Mouse (Mus musculus) liver, embryonic 15.5 days (tissue): ENCODE data around the gene Bcam. TPM values are rescaled to one million over a fixed set of nuclear protein-coding genes. Genes with fewer than 3 reads are reported as not detected.

ENCODE experiments used
- ATAC-seq: fragments of 200-750 bp; cut with Nextera tagmentation; 2 replicates; pipeline ENCODE4 v1.8.0; 2017; ENCODE audit warnings: moderate number of reproducible peaks, mild to moderate bottlenecking, moderate library complexity; ENCODE audit not compliant: insufficient read depth
- H3K27ac ChIP-seq: fragments of 300-500 bp; sonication (generic); replicated peaks from 2 replicates; pipeline ENCODE4 v1.5.1; 2015; ENCODE audit warnings: mild to moderate bottlenecking, inconsistent platforms
- H3K27me3 ChIP-seq: fragments of 300-500 bp; sonication (generic); 2 replicates; pipeline ENCODE4 v1.6.1; 2015; ENCODE audit warnings: mild to moderate bottlenecking, inconsistent platforms
- H3K36me3 ChIP-seq: fragments of 300-500 bp; sonication (generic); replicated peaks from 2 replicates; pipeline ENCODE4 v1.6.1; 2015; ENCODE audit warnings: moderate library complexity, mild to moderate bottlenecking, inconsistent platforms
- H3K4me1 ChIP-seq: fragments of 300-500 bp; sonication (generic); replicated peaks from 2 replicates; pipeline ENCODE4 v1.6.1; 2015; ENCODE audit warnings: inconsistent platforms
- H3K4me2 ChIP-seq: fragments of 300-500 bp; sonication (generic); 2 replicates; pipeline ENCODE4 v1.6.1; 2015; ENCODE audit warnings: moderate library complexity, mild to moderate bottlenecking, inconsistent platforms
- H3K4me3 ChIP-seq: fragments of 300-500 bp; sonication (generic); replicated peaks from 2 replicates; pipeline ENCODE4 v1.5.1; 2015; ENCODE audit warnings: mild to moderate bottlenecking, inconsistent platforms
- H3K9ac ChIP-seq: fragments of 300-500 bp; sonication (generic); 2 replicates; pipeline ENCODE4 v1.6.1; 2015; ENCODE audit warnings: moderate library complexity, mild to moderate bottlenecking, inconsistent platforms
- H3K9me3 ChIP-seq: fragments of 300-500 bp; sonication (generic); replicated peaks from 2 replicates; pipeline ENCODE4 v1.6.1; 2016; ENCODE audit warnings: inconsistent platforms
- WGBS: fragments of 180-500 bp; shearing (Covaris S2); methylation state at CpG from one replicate; pipeline ENCODE4 v1.1.7; 2015; ENCODE audit warnings: mixed read lengths; ENCODE audit not compliant: insufficient replicate concordance; 5-methylcytosine and 5-hydroxymethylcytosine counted together
- polyA plus RNA-seq: library from polyadenylated mRNA; unstranded; fragments of >200 nt; fragmentation: Nextera tagmentation; extraction: Ambion mirVana; gene quantifications from 2 replicates; pipeline ENCODE4 v1.2.1, GENCODE M21; 2015

Gene Bcam
- polyA plus RNA-seq, 1 experiment from 2014 or later, result 10.3 TPM

- 48% methylated on average over 14 of the region's 14 CpGs for WGBS
- Histone ChIP-seq H3K9me3 (no peaks in the 10 kb centered on the region), H3K9ac (no peak overlapping the region), H3K36me3 (no peaks in the 10 kb centered on the region), H3K27ac (no peak overlapping the region; the same call in 1 of the 2 replicates), H3K4me1 (peaks cover 56% of the 10 kb centered on the region), H3K4me2 (no peak overlapping the region), H3K4me3 (no peak overlapping the region), H3K27me3 (no peaks in the 10 kb centered on the region; the same call in 1 of the 2 replicates)
- ATAC-seq, result no peak
These were observed 26.0 kb downstream of the Bcam start for GRCm38 (mm10) chr7:19744590-19745385.

GRCm38 (mm10) chr7:19743791-19744190 is 27.0 kb downstream of the Bcam start:
- WGBS, result 74% methylated on average over 6 of the region's 6 CpGs
- H3K4me1 ChIP-seq, result peaks cover 46% of the 10 kb centered on the region
- no peak overlapping the region for H3K4me2 ChIP-seq

GRCm38 (mm10) chr7:19742468-19742867 is 28.3 kb downstream of the Bcam start:
- H3K4me1 ChIP-seq, result peaks cover 43% of the 10 kb centered on the region

More at GRCm38 (mm10) chr7:19743791-19744190, 27.0 kb downstream of the Bcam start:
- Histone ChIP-seq H3K4me3 (no peak overlapping the region), H3K9me3 (no peaks in the 10 kb centered on the region), H3K27ac (no peak overlapping the region), H3K27me3 (no peaks in the 10 kb centered on the region; the same call in 1 of the 2 replicates), H3K9ac (no peak overlapping the region), H3K36me3 (no peaks in the 10 kb centered on the region)
- no peak for ATAC-seq

GRCm38 (mm10) chr7:19741329-19742031 is 29.3 kb downstream of the Bcam start:
- Histone ChIP-seq H3K9ac (no peak overlapping the region), H3K4me2 (no peak overlapping the region)

More at GRCm38 (mm10) chr7:19742468-19742867, 28.3 kb downstream of the Bcam start:
- Histone ChIP-seq H3K27me3 (no peaks in the 10 kb centered on the region), H3K4me3 (no peak overlapping the region), H3K9ac (no peak overlapping the region), H3K36me3 (peaks cover 4% of the 10 kb centered on the region; the same call in 1 of the 2 replicates), H3K27ac (no peak overlapping the region), H3K4me2 (no peak overlapping the region), H3K9me3 (no peaks in the 10 kb centered on the region)
- WGBS, result 58% methylated on average over 5 of the region's 5 CpGs
- no peak for ATAC-seq

GRCm38 (mm10) chr7:19740269-19740668 is 30.5 kb downstream of the Bcam start:
- Histone ChIP-seq H3K4me3 (no peak overlapping the region), H3K9me3 (no peaks in the 10 kb centered on the region), H3K4me2 (no peak overlapping the region), H3K27ac (no peak overlapping the region), H3K4me1 (peaks cover 52% of the 10 kb centered on the region), H3K36me3 (peaks cover 4% of the 10 kb centered on the region), H3K27me3 (no peaks in the 10 kb centered on the region), H3K9ac (no peak overlapping the region)
- no peak for ATAC-seq
- 60% methylated on average over 11 of the region's 11 CpGs for WGBS

More at GRCm38 (mm10) chr7:19741329-19742031, 29.3 kb downstream of the Bcam start:
- peak overlapping the region; percentile 2; the same call in 1 of the 2 replicates for H3K27ac ChIP-seq
- peaks cover 43% of the 10 kb centered on the region for H3K4me1 ChIP-seq
- WGBS, result 18% methylated on average over 8 of the region's 8 CpGs
- ATAC-seq, result no peak
- no peaks in the 10 kb centered on the region for H3K9me3 ChIP-seq
- no peaks in the 10 kb centered on the region for H3K27me3 ChIP-seq
- no peak overlapping the region for H3K4me3 ChIP-seq
- H3K36me3 ChIP-seq, result peaks cover 4% of the 10 kb centered on the region

GRCm38 (mm10) chr7:19738771-19739170 is 32.0 kb downstream of the Bcam start:
- no peaks in the 10 kb centered on the region for H3K9me3 ChIP-seq
- H3K4me2 ChIP-seq, result no peak overlapping the region
- no peak for ATAC-seq
- no peak overlapping the region for H3K27ac ChIP-seq
- peaks cover 4% of the 10 kb centered on the region for H3K36me3 ChIP-seq
- no peaks in the 10 kb centered on the region for H3K27me3 ChIP-seq
- peaks cover 47% of the 10 kb centered on the region for H3K4me1 ChIP-seq
- no peak overlapping the region for H3K9ac ChIP-seq
- no peak overlapping the region for H3K4me3 ChIP-seq
- WGBS, result 80% methylated on average over 3 of the region's 3 CpGs

- H3K4me3 ChIP-seq, result no peak overlapping the region; the same call in 1 of the 2 replicates
- H3K9ac ChIP-seq, result peak overlapping the region; percentile 10; the same call in 1 of the 2 replicates
- H3K36me3 ChIP-seq, result peaks cover 4% of the 10 kb centered on the region
- peak; percentile 84 for ATAC-seq
- peaks cover 39% of the 10 kb centered on the region for H3K4me1 ChIP-seq
- peak overlapping the region; percentile 83 for H3K27ac ChIP-seq
- WGBS, result 19% methylated on average over 16 of the region's 16 CpGs
- peak overlapping the region; percentile 59 for H3K4me2 ChIP-seq
- H3K27me3 ChIP-seq, result no peaks in the 10 kb centered on the region
- no peaks in the 10 kb centered on the region for H3K9me3 ChIP-seq
These were observed 34.3 kb downstream of the Bcam start for GRCm38 (mm10) chr7:19736389-19737057.

DNA sequence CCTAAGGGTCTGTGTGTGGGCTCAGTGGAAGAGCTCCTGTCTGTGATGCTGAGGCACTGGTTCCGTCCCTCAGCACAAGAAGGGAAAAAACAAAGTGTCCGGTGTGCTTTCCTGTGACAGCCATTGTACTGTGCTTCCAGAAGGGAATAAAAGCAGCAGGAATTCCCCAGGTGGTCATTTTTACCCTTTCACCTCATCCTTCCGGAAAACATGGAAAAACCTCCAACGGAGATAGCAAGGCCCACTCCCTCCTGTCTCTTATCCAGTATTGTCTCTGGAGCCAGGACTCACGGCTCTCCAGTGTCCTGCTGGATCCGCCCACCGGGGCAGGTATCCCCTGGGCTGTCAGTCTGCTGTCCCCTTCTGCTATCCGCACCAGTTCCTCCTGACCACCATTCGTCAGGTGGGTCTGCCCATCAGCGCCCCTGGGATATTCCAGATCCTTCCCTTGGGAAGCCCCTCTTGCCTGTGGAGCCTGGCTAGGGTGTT is 36.6 kb downstream of the Bcam start:
- H3K9me3 ChIP-seq, result no peaks in the 10 kb centered on the region
- H3K27ac ChIP-seq, result no peak overlapping the region
- no peaks in the 10 kb centered on the region for H3K27me3 ChIP-seq
- WGBS, result 78% methylated on average over 10 of the region's 10 CpGs
- no peak overlapping the region for H3K9ac ChIP-seq
- no peak overlapping the region for H3K4me2 ChIP-seq
- no peak for ATAC-seq
- peaks cover 35% of the 10 kb centered on the region for H3K4me1 ChIP-seq
- no peak overlapping the region for H3K4me3 ChIP-seq
- H3K36me3 ChIP-seq, result peaks cover 16% of the 10 kb centered on the region

DNA sequence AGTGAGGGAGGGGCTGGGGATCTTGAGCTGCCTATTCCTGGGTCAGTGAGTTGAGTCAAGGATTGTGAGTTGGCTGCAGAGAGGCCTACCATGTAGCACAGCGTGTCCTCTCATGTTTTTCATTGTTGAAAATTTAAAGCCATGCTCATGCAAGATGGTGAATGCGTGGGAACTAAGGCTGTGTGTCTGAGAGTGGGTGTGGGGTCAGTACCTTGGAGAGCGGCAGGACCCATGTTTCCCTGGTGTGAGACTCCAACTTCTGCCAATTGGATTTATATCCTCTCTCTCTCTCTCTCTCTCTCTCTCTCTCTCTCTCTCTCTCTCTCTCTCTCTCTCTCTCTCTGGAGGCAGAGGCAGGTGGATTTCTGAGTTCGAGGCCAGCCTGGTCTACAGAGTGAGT is 44.3 kb downstream of the Bcam start:
- no peak overlapping the region for H3K9ac ChIP-seq
- H3K36me3 ChIP-seq, result peaks cover 11% of the 10 kb centered on the region; the same call in 1 of the 2 replicates
- no peaks in the 10 kb centered on the region for H3K27me3 ChIP-seq
- no peak overlapping the region for H3K4me2 ChIP-seq
- no peak overlapping the region for H3K4me3 ChIP-seq
- 65% methylated on average over 4 of the region's 4 CpGs for WGBS
- H3K27ac ChIP-seq, result no peak overlapping the region
- no peak for ATAC-seq
- no peaks in the 10 kb centered on the region for H3K9me3 ChIP-seq
- H3K4me1 ChIP-seq, result peaks cover 12% of the 10 kb centered on the region

GRCm38 (mm10) chr7:19724167-19724566 is 46.6 kb downstream of the Bcam start:
- no peaks in the 10 kb centered on the region for H3K9me3 ChIP-seq
- H3K36me3 ChIP-seq, result no peaks in the 10 kb centered on the region; the same call in 1 of the 2 replicates
- WGBS, result 84% methylated on average over 12 of the region's 12 CpGs
- no peak for ATAC-seq
- no peak overlapping the region for H3K27ac ChIP-seq
- peaks cover 12% of the 10 kb centered on the region for H3K4me1 ChIP-seq
- H3K27me3 ChIP-seq, result no peaks in the 10 kb centered on the region
- no peak overlapping the region for H3K9ac ChIP-seq
- H3K4me3 ChIP-seq, result no peak overlapping the region
- H3K4me2 ChIP-seq, result no peak overlapping the region
